Mouse (Mus musculus) forebrain, embryonic 13.5 days (tissue): ENCODE data around the gene Abhd2. TPM values are rescaled to one million over a fixed set of nuclear protein-coding genes. Genes with fewer than 3 reads are reported as not detected.
A peak's percentile ranks its signal among the peaks of the same experiment; 100 is the strongest.

Experiments
- ATAC-seq: fragments of 200-750 bp; cut with Nextera tagmentation; 2 replicates; pipeline ENCODE4 v1.8.0; 2017
- H3K27ac ChIP-seq: fragments of 300-500 bp; sonication (generic); 2 replicates; pipeline ENCODE4 v1.5.1; 2015; ENCODE audit warnings: inconsistent platforms, mild to moderate bottlenecking, moderate library complexity
- H3K27me3 ChIP-seq: fragments of 300-500 bp; sonication (generic); 2 replicates; pipeline ENCODE4 v1.6.1; 2015; ENCODE audit warnings: mild to moderate bottlenecking, inconsistent platforms
- H3K36me3 ChIP-seq: fragments of 300-500 bp; sonication (generic); 2 replicates; pipeline ENCODE4 v1.6.1; 2015; ENCODE audit warnings: mild to moderate bottlenecking, inconsistent platforms; ENCODE audit not compliant: poor library complexity, severe bottlenecking
- H3K4me1 ChIP-seq: fragments of 300-500 bp; sonication (generic); 2 replicates; pipeline ENCODE4 v1.6.1; 2015; ENCODE audit warnings: inconsistent platforms
- H3K4me2 ChIP-seq: fragments of 300-500 bp; sonication (generic); 2 replicates; pipeline ENCODE4 v1.6.1; 2015; ENCODE audit warnings: inconsistent platforms, mild to moderate bottlenecking, moderate library complexity
- H3K4me3 ChIP-seq: fragments of 300-500 bp; sonication (generic); 2 replicates; pipeline ENCODE4 v1.5.1; 2015; ENCODE audit warnings: mild to moderate bottlenecking, inconsistent platforms
- H3K9ac ChIP-seq: fragments of 300-500 bp; sonication (generic); 2 replicates; pipeline ENCODE4 v1.6.1; 2015; ENCODE audit warnings: mild to moderate bottlenecking, inconsistent platforms
- H3K9me3 ChIP-seq: fragments of 300-500 bp; sonication (generic); replicated peaks from 2 replicates; pipeline ENCODE4 v1.6.1; 2016; ENCODE audit warnings: inconsistent platforms
- WGBS: fragments of 180-500 bp; shearing (Covaris S2); methylation state at CpG from one replicate; pipeline ENCODE4 v1.1.7; 2015; 5-methylcytosine and 5-hydroxymethylcytosine counted together
- polyA plus RNA-seq: library from polyadenylated mRNA; unstranded; fragments of >200 nt; fragmentation: Nextera tagmentation; extraction: Ambion mirVana; gene quantifications from 2 replicates; pipeline ENCODE4 v1.2.1, GENCODE M21; 2015

The Abhd2 gene
- 16.9 and 17.3 TPM in 2 replicates for polyA plus RNA-seq

GRCm38 (mm10) chr7:79272789-79273718 is at the start of gene Abhd2:
TSS of gene Abhd2 (plus strand) at chr7:79273199.
- H3K4me3 ChIP-seq: peak within 1 kb of the TSS; percentile 83
- peaks cover 41% of the 10 kb centered on the region for H3K4me1 ChIP-seq
- no peaks in the 10 kb centered on the region for H3K36me3 ChIP-seq
- H3K27me3 ChIP-seq: no peaks in the 10 kb centered on the region
- WGBS: under 1% methylated on average over 54 of the region's 54 CpGs
- ATAC-seq: peak; percentile 100
- peak within 1 kb of the TSS; percentile 84 for H3K27ac ChIP-seq
- H3K9me3 ChIP-seq: no peaks in the 10 kb centered on the region
- H3K9ac ChIP-seq: peak within 1 kb of the TSS; percentile 92
- H3K4me2 ChIP-seq: peak within 1 kb of the TSS; percentile 94

DNA sequence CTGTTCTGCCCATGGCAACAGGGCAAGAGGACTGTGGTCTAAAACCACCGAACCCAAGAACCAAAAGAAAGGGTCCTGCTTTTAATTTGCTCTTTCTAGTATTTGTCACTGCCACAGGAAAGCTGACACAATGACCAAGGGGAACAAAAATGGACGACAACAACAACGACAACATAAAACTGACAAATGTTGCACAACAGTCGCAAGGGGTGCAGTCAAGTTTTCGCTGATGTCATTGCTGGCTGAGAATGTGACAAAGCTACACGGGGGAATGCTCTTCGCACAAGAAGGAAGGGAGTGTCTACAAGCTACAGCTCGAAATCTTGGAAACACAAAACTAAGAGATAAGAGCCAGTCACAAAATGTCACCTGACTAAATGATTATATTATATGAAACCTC is 47.5 kb upstream of the Abhd2 start:
- Histone ChIP-seq H3K9me3 (no peaks in the 10 kb centered on the region), H3K4me3 (no peak overlapping the region), H3K9ac (no peak overlapping the region), H3K27me3 (no peaks in the 10 kb centered on the region), H3K4me2 (no peak overlapping the region), H3K27ac (no peak overlapping the region), H3K36me3 (no peaks in the 10 kb centered on the region), H3K4me1 (no peaks in the 10 kb centered on the region)
- no peak for ATAC-seq
- 89% methylated on average over 8 of the region's 8 CpGs for WGBS

DNA sequence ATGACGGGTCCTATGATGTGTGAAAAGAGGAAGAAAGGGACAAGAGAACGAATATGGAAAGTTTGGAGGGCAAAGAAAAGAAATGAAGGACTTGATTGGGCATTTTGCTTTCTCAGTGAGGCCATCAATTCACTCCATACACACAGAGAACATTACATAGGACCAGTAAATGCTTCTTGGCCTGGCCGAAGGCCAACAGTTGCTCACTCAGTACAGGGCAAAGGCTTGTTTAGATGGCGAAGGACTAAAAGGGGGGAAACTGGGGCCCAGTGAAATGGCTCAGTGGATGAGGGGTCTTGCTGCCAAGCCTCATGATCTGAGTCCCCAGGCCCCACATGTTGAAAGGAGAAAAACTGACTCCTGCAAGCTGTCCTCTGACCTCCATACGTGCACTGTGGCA is 46.8 kb upstream of the Abhd2 start:
- H3K4me2 ChIP-seq: no peak overlapping the region
- no peak overlapping the region for H3K4me3 ChIP-seq
- H3K4me1 ChIP-seq: no peaks in the 10 kb centered on the region
- H3K27ac ChIP-seq: no peak overlapping the region
- no peaks in the 10 kb centered on the region for H3K27me3 ChIP-seq
- WGBS: 84% methylated on average over 5 of the region's 5 CpGs
- no peak for ATAC-seq
- H3K36me3 ChIP-seq: no peaks in the 10 kb centered on the region
- H3K9me3 ChIP-seq: no peaks in the 10 kb centered on the region
- H3K9ac ChIP-seq: no peak overlapping the region

GRCm38 (mm10) chr7:79226834-79227486 is 46.0 kb upstream of the Abhd2 start:
- Histone ChIP-seq H3K36me3 (no peaks in the 10 kb centered on the region), H3K4me2 (no peak overlapping the region), H3K4me3 (no peak overlapping the region), H3K27me3 (no peaks in the 10 kb centered on the region), H3K9me3 (no peaks in the 10 kb centered on the region), H3K4me1 (no peaks in the 10 kb centered on the region), H3K27ac (no peak overlapping the region), H3K9ac (no peak overlapping the region)
- 89% methylated on average over 10 of the region's 10 CpGs for WGBS
- ATAC-seq: no peak

- Histone ChIP-seq H3K27me3 (no peaks in the 10 kb centered on the region), H3K27ac (no peak overlapping the region), H3K36me3 (no peaks in the 10 kb centered on the region), H3K4me1 (no peaks in the 10 kb centered on the region), H3K4me3 (no peak overlapping the region), H3K9ac (no peak overlapping the region), H3K9me3 (no peaks in the 10 kb centered on the region), H3K4me2 (no peak overlapping the region)
- WGBS: 33% methylated on average over 9 of the region's 9 CpGs
- peak; percentile 65 for ATAC-seq
Observed at GRCm38 (mm10) chr7:79228471-79228870, 44.5 kb upstream of the Abhd2 start.

DNA sequence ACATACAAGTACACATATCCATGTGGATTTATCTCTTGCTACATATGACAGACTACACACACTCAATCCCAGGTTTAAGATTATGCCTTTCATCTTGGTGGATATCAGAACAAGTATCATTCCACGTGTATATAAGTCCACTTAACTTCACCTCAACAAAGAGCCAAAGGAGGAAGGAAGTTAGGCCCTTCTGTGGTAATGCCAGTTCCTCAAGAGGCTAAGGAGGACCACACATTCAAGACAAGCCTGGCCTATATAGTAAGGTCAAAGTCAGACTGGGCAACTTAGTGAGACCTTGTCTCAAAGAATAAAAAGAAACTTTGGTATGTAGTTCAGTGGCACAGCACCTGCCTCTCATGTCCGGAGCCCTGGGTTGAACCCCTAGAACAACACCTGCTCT is 41.4 kb upstream of the Abhd2 start:
- ATAC-seq: no peak
- Histone ChIP-seq H3K27me3 (no peaks in the 10 kb centered on the region), H3K4me2 (no peak overlapping the region), H3K36me3 (no peaks in the 10 kb centered on the region), H3K4me3 (no peak overlapping the region), H3K9me3 (no peaks in the 10 kb centered on the region), H3K27ac (no peak overlapping the region), H3K9ac (no peak overlapping the region), H3K4me1 (no peaks in the 10 kb centered on the region)
- WGBS: 85% methylated on average over 2 of the region's 2 CpGs

- Histone ChIP-seq H3K9ac (no peak overlapping the region), H3K4me1 (no peaks in the 10 kb centered on the region), H3K27ac (no peak overlapping the region), H3K9me3 (no peaks in the 10 kb centered on the region), H3K4me3 (no peak overlapping the region), H3K4me2 (no peak overlapping the region), H3K27me3 (no peaks in the 10 kb centered on the region), H3K36me3 (no peaks in the 10 kb centered on the region)
- no peak for ATAC-seq
- WGBS: 89% methylated on average over 10 of the region's 10 CpGs
Observed at GRCm38 (mm10) chr7:79232048-79232447, 41.0 kb upstream of the Abhd2 start.

- Histone ChIP-seq H3K27ac (no peak overlapping the region), H3K4me1 (no peaks in the 10 kb centered on the region), H3K9me3 (no peaks in the 10 kb centered on the region), H3K9ac (no peak overlapping the region), H3K4me2 (no peak overlapping the region), H3K27me3 (no peaks in the 10 kb centered on the region), H3K36me3 (no peaks in the 10 kb centered on the region), H3K4me3 (no peak overlapping the region)
- 83% methylated on average over 5 of the region's 5 CpGs for WGBS
- no peak for ATAC-seq
Observed at GRCm38 (mm10) chr7:79238741-79239140, 34.3 kb upstream of the Abhd2 start.

DNA sequence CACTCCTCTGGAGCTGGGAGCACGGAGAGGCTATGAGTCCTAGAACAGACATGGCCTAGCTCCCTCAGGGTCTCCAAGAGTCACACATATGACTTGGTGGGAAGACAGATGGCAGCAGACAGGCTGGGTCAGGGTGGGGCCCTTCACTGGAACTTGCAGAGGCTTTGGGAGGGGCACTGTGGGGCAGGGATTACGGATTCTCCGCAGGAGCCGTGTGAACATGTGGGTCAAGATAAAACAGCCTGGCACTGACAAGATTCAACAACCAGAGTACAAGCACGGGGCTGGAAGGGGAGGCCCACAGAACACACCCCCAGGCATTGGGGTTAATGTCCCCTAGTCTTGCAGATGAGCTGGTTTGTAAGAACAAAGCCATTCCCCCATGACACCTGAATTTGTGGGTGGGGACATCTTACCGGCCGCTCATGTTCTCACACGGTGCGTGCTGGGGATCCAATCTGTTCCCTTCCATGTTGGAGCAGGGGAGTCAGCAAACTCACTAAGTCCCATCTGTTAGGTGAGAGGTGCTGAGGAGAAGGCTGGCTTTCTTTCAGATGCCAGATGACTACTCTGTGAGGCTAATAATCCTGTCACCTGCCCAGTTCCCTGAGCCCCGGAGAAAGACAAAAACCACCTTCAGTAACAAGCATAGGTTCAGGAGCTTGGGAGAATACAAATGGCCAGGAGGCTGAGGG is 30.9 kb upstream of the Abhd2 start:
- H3K4me3 ChIP-seq: no peak overlapping the region
- no peak overlapping the region for H3K27ac ChIP-seq
- H3K4me1 ChIP-seq: peaks cover 3% of the 10 kb centered on the region; the same call in 1 of the 2 replicates
- H3K4me2 ChIP-seq: no peak overlapping the region
- H3K9ac ChIP-seq: no peak overlapping the region
- no peak for ATAC-seq
- H3K9me3 ChIP-seq: no peaks in the 10 kb centered on the region
- H3K27me3 ChIP-seq: no peaks in the 10 kb centered on the region
- no peaks in the 10 kb centered on the region for H3K36me3 ChIP-seq
- WGBS: 74% methylated on average over 10 of the region's 10 CpGs

- Histone ChIP-seq H3K9ac (no peak overlapping the region), H3K36me3 (no peaks in the 10 kb centered on the region), H3K4me2 (no peak overlapping the region), H3K27ac (no peak overlapping the region), H3K9me3 (no peaks in the 10 kb centered on the region), H3K4me3 (no peak overlapping the region), H3K27me3 (no peaks in the 10 kb centered on the region), H3K4me1 (peaks cover 7% of the 10 kb centered on the region)
- no peak for ATAC-seq
- 71% methylated on average over 4 of the region's 4 CpGs for WGBS
Observed at GRCm38 (mm10) chr7:79243236-79243635, 29.8 kb upstream of the Abhd2 start.

- no peak overlapping the region for H3K27ac ChIP-seq
- no peaks in the 10 kb centered on the region for H3K9me3 ChIP-seq
- H3K9ac ChIP-seq: no peak overlapping the region
- no peaks in the 10 kb centered on the region for H3K27me3 ChIP-seq
- H3K4me2 ChIP-seq: peak overlapping the region; percentile 47
- no peaks in the 10 kb centered on the region for H3K36me3 ChIP-seq
- peak; percentile 80 for ATAC-seq
- peaks cover 7% of the 10 kb centered on the region for H3K4me1 ChIP-seq
- WGBS: 16% methylated on average over 18 of the region's 18 CpGs
- peak overlapping the region; percentile 20 for H3K4me3 ChIP-seq
Observed at GRCm38 (mm10) chr7:79246039-79246670, 26.8 kb upstream of the Abhd2 start.
